Mouse (Mus musculus) MEL (cell line): ENCODE results near the gene Ctu1.

Source experiments
- BHLHE40 ChIP-seq: IDR thresholded peaks from 2 replicates; pipeline ENCODE4 v1.6.1; 2012; ENCODE audit warnings: low read depth, mild to moderate bottlenecking, inconsistent platforms, low read length, improper control_type of control experiment, borderline replicate concordance
- CTCF ChIP-seq, 3 experiments: IDR thresholded peaks in 2 of 3; conservative IDR thresholded peaks in 1 of 3; 2 replicates each; pipeline ENCODE4 v1.5.1; 2011 to 2012; ENCODE audit warnings: low read length in 3 of 3, low read depth in 2 of 3, mild to moderate bottlenecking in 2 of 3, improper control_type of control experiment in 1 of 3, inconsistent platforms in 1 of 3, mixed read lengths in 1 of 3, moderate library complexity in 1 of 3; ENCODE audit not compliant: control insufficient read depth in 1 of 3, insufficient read depth in 1 of 3, poor library complexity in 1 of 3, severe bottlenecking in 1 of 3
- EP300 ChIP-seq, 2 experiments: IDR thresholded peaks; 2 replicates each; pipeline ENCODE4 v1.6.1; 2011; ENCODE audit warnings: improper control_type of control experiment in 2 of 2, low read length in 2 of 2, low read depth in 1 of 2, mild to moderate bottlenecking in 1 of 2
- MXI1 ChIP-seq: IDR thresholded peaks from 2 replicates; pipeline ENCODE4 v1.6.1; 2011; ENCODE audit warnings: mild to moderate bottlenecking, low read depth, low read length, improper control_type of control experiment
- MYC ChIP-seq: IDR thresholded peaks from 2 replicates; pipeline ENCODE4 v1.6.1; 2011; ENCODE audit warnings: low read depth, mild to moderate bottlenecking, low read length, improper control_type of control experiment, moderate library complexity
- POLR2A ChIP-seq, 2 experiments: IDR thresholded peaks; 2 replicates each; pipeline ENCODE4 v1.6.1; 2011 to 2012; ENCODE audit warnings: low read length in 2 of 2, mild to moderate bottlenecking in 2 of 2, control low read depth in 1 of 2, improper control_type of control experiment in 1 of 2, low read depth in 1 of 2, moderate library complexity in 1 of 2; ENCODE audit not compliant: control insufficient read depth in 1 of 2, insufficient read depth in 1 of 2, poor library complexity in 1 of 2
- SIN3A ChIP-seq: IDR thresholded peaks from 2 replicates; pipeline ENCODE4 v1.6.1; 2012; ENCODE audit warnings: low read length, improper control_type of control experiment, inconsistent platforms

DNA sequence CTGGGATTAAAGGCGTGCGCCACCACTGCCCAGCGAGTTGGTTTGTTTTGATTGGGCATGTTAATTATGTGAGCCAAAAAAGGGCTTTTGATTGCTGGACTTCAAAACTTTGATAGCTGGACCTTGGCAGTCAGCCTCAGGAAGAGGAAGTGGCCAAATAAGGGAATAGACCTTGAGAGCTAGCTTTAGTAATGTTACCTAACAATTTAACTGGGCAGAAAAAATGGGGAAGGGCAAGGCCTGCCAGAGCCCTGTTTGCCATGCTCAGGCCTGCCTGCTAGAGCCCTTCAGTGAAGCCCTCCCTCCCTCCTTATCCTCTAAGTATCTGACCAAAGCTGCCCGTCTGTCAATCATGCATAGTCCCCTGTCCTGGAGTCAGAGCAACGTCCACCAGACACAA is 29.2 kb upstream of the Ctu1 start:
- TF ChIP-seq POLR2A (IDR thresholded peaks at IDR 0.05; ENCODE audit: control insufficient read depth in 1 of 2, insufficient read depth in 1 of 2, low read depth in 1 of 2, low read length in 2 of 2, poor library complexity in 1 of 2) (no peak), EP300 (IDR thresholded peaks at IDR 0.05; ENCODE audit: low read depth in 1 of 2, low read length in 2 of 2) (no peak), MYC (no peak), SIN3A (no peak), CTCF (IDR thresholded peaks at IDR 0.05 in 2 of 3, conservative IDR thresholded peaks at IDR 0.05 in 1 of 3; ENCODE audit: control insufficient read depth in 1 of 3, insufficient read depth in 1 of 3, low read depth in 2 of 3, low read length in 3 of 3, poor library complexity in 1 of 3, severe bottlenecking in 1 of 3) (no peak), MXI1 (no peak), BHLHE40 (no peak)
